Mouse (Mus musculus): ENCODE results near the gene Txndc16.

- TF ChIP-seq EP300 (IDR thresholded peaks at IDR 0.05) (no peak), CTCF (IDR thresholded peaks at IDR 0.05) (no peak)
Observed at GRCm38 (mm10) chr14:45263831-45264592, 43.9 kb upstream of the Txndc16 start.

All from lung, postnatal 0 days (tissue).